Mouse (Mus musculus) cortical plate, adult 2 months (tissue): ENCODE data around the gene Olfr1312. TPM values are rescaled to one million over a fixed set of nuclear protein-coding genes. Genes with fewer than 3 reads are reported as not detected.
"Not testable (repeated sequence)": the region's sequence is repeated elsewhere in the genome, so short reads cannot be mapped to it uniquely, and the experiment has no call there.

Experiments used
- H3K27ac ChIP-seq: fragments of 200-500 bp; 2 replicates; pipeline ENCODE4 v1.5.1; 2012; ENCODE audit warnings: low read length, control low read depth, inconsistent platforms; ENCODE audit not compliant: insufficient read depth
- H3K4me1 ChIP-seq: fragments of 200-500 bp; 2 replicates; pipeline ENCODE4 v1.6.1; 2011; ENCODE audit warnings: low read length; ENCODE audit not compliant: control insufficient read depth, insufficient read depth
- H3K4me3 ChIP-seq: fragments of 200-500 bp; 2 replicates; pipeline ENCODE4 v1.5.1; 2011; ENCODE audit warnings: mild to moderate bottlenecking, low read length, control low read depth; ENCODE audit not compliant: insufficient read depth
- CTCF ChIP-seq: fragments of 200-500 bp; IDR thresholded peaks from 2 replicates; pipeline ENCODE4 v1.5.1; 2011; ENCODE audit warnings: mild to moderate bottlenecking, control low read depth, low read length; ENCODE audit not compliant: insufficient read depth; ENCODE audit errors: extremely low read depth
- POLR2A ChIP-seq: fragments of 200-500 bp; IDR thresholded peaks from 2 replicates; pipeline ENCODE4 v1.6.1; 2011; ENCODE audit warnings: mild to moderate bottlenecking, low read length, control low read depth; ENCODE audit not compliant: insufficient read depth; ENCODE audit errors: extremely low read depth
- polyA plus RNA-seq: library from polyadenylated mRNA; depleted of rRNA; stranded (reverse); fragments of >200 nt; gene quantifications from 2 replicates; pipeline ENCODE4 v1.2.3, GENCODE M21; 2012; rRNA removed

Gene Olfr1312
- not detected in 2 replicates for polyA plus RNA-seq

GRCm38 (mm10) chr2:112050138-112050537 is at the start of gene Olfr1312:
Gene Olfr1312 (minus strand): TSS chr2:112050238.
- no peaks in the 10 kb centered on the region for H3K4me1 ChIP-seq
- no peak within 1 kb of the TSS for H3K4me3 ChIP-seq
- no peak within 1 kb of the TSS for H3K27ac ChIP-seq
- TF ChIP-seq POLR2A (no peak), CTCF (no peak)

GRCm38 (mm10) chr2:112096681-112097080 is 46.6 kb upstream of the Olfr1312 start, which contains the start of gene Olfr1314:
Gene Olfr1314 (minus strand): TSS chr2:112096781.
- TF ChIP-seq CTCF (no peak), POLR2A (no peak)
- no peak within 1 kb of the TSS for H3K4me3 ChIP-seq
- no peak within 1 kb of the TSS for H3K27ac ChIP-seq
- H3K4me1 ChIP-seq = no peaks in the 10 kb centered on the region

GRCm38 (mm10) chr2:112077743-112078142 is 27.7 kb upstream of the Olfr1312 start, which contains the start of gene Olfr1313:
Gene Olfr1313 (minus strand): TSS chr2:112077843.
- no peak within 1 kb of the TSS for H3K4me3 ChIP-seq
- TF ChIP-seq POLR2A (no peak), CTCF (no peak)
- no peak within 1 kb of the TSS for H3K27ac ChIP-seq
- H3K4me1 ChIP-seq = no peaks in the 10 kb centered on the region

DNA sequence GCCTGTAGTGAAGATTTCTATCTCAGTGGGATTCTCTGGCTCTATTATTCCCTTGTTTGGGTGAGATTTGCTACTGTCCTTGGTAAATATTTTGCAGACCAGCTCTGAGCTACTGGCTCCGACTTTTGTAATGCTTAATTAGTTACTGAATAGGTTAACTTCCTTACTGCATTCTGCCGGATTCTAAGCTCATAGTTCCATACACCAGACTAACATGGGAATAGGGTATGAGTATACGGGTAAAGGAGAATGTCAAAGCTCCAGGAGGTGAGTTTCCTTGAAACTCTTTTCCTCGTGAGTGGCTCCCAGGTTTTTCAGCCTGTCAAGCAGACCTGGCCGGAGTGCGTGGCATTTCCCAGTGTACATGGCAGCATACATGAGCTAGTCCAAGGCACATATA is 23.1 kb downstream of the Olfr1312 start:
- not testable (repeated sequence) for H3K27ac ChIP-seq, H3K4me3 ChIP-seq, H3K4me1 ChIP-seq

- TF ChIP-seq CTCF = no peak
- no peak for TF ChIP-seq POLR2A
- no peak within 1 kb of the TSS for H3K4me3 ChIP-seq
- no peaks in the 10 kb centered on the region for H3K4me1 ChIP-seq
- no peak within 1 kb of the TSS for H3K27ac ChIP-seq
Measured at GRCm38 (mm10) chr2:112024312-112024711, 25.7 kb downstream of the Olfr1312 start, which contains the start of gene Olfr1311. Gene Olfr1311 (minus strand): TSS chr2:112024412.

- Histone ChIP-seq H3K4me1 (no peaks in the 10 kb centered on the region), H3K27ac (no peak overlapping the region), H3K4me3 (no peak overlapping the region)
- TF ChIP-seq POLR2A = no peak
- TF ChIP-seq CTCF = no peak
Measured at GRCm38 (mm10) chr2:112014900-112015299, 35.1 kb downstream of the Olfr1312 start.

DNA sequence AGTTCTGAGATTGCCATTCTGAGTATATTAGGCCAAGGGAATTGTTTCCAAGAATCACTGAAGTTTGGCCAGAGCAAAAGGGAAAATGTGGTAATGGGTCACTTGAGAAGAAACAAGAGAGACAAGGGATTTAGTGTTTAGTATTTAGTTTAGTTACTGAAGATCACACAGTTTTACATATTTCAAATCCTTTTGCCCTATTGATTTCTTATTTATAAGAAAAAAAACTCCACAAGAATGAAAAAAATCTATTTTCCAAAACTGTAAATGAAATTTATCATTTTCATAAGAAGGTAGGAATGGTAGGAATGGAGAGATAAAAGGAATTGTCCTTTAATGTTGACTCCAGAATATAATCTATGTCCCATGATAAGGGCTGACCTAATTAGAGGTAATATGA is 37.4 kb downstream of the Olfr1312 start, which contains the start of gene Olfr1310:
TSS of gene Olfr1310 (minus strand) at position 101 of the 400 bp plus-strand sequence.
- H3K4me3 ChIP-seq = no peak within 1 kb of the TSS
- no peak for TF ChIP-seq POLR2A
- TF ChIP-seq CTCF = no peak
- no peaks in the 10 kb centered on the region for H3K4me1 ChIP-seq
- no peak within 1 kb of the TSS for H3K27ac ChIP-seq

DNA sequence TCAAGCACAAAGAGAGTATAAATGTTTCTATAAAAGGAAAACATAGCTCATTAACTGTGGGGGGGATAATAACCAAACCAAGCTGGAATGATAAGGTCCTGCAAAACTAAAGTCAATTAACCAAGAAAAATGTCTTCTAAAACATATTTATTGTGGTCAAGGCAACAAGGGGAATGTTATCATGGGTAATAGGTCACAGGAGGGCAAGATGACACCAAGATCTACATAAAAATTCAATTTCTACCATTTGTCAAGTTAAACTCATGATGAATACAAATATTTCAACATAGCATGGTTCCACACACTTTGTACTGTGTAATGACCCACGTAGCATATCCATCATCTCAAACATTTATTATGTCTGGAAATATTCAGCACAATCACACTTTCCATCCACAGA is 59.9 kb downstream of the Olfr1312 start, which contains the start of gene Olfr1309:
TSS of gene Olfr1309 (minus strand) at position 101 of the 400 bp plus-strand sequence.
- H3K4me3 ChIP-seq = no peak within 1 kb of the TSS
- H3K4me1 ChIP-seq = no peaks in the 10 kb centered on the region
- H3K27ac ChIP-seq = no peak within 1 kb of the TSS
- no peak for TF ChIP-seq POLR2A
- TF ChIP-seq CTCF = no peak

Other genes starting within 250 kb of the Olfr1312 start
- not detected in 2 replicates for gene Olfr1303, start 229.9 kb downstream of the Olfr1312 start, polyA plus RNA-seq
- gene Olfr1305, start 173.1 kb downstream of the Olfr1312 start, polyA plus RNA-seq = not detected in 2 replicates
- not detected in 2 replicates for gene Olfr1306, start 134.0 kb downstream of the Olfr1312 start, polyA plus RNA-seq
- not detected in 2 replicates for gene Olfr1307, start 100.8 kb downstream of the Olfr1312 start, polyA plus RNA-seq
- gene Olfr1308, start 85.3 kb downstream of the Olfr1312 start, polyA plus RNA-seq = not detected in 2 replicates
- gene Olfr1309, start 60.0 kb downstream of the Olfr1312 start, polyA plus RNA-seq = not detected in 2 replicates
- not detected in 2 replicates for gene Olfr1310, start 37.5 kb downstream of the Olfr1312 start, polyA plus RNA-seq
- gene Olfr1311, start 25.8 kb downstream of the Olfr1312 start, polyA plus RNA-seq = not detected in 2 replicates
- gene Olfr1313, start 27.6 kb upstream of the Olfr1312 start, polyA plus RNA-seq = not detected in 2 replicates
- gene Olfr1314, start 46.5 kb upstream of the Olfr1312 start, polyA plus RNA-seq = not detected in 2 replicates
- not detected in 2 replicates for gene Olfr1315-ps1, start 65.2 kb upstream of the Olfr1312 start, polyA plus RNA-seq
- not detected in 2 replicates for gene Olfr1316, start 84.7 kb upstream of the Olfr1312 start, polyA plus RNA-seq
- gene Olfr1317, start 90.1 kb upstream of the Olfr1312 start, polyA plus RNA-seq = not detected in 2 replicates
- gene Olfr1318, start 104.0 kb upstream of the Olfr1312 start, polyA plus RNA-seq = not detected in 2 replicates
- gene Lpcat4, start 189.2 kb upstream of the Olfr1312 start, polyA plus RNA-seq = 332 and 337 TPM in 2 replicates
- 0.08 and 0.10 TPM in 2 replicates for gene Nutm1, start 209.1 kb upstream of the Olfr1312 start, polyA plus RNA-seq
- 92.6 and 101 TPM in 2 replicates for gene Nop10, start 211.7 kb upstream of the Olfr1312 start, polyA plus RNA-seq
- 109 and 113 TPM in 2 replicates for gene Slc12a6, start 215.6 kb upstream of the Olfr1312 start, polyA plus RNA-seq
- gene Gm21985, start 216.1 kb upstream of the Olfr1312 start, polyA plus RNA-seq = 0.13 and 0.15 TPM in 2 replicates